Mouse (Mus musculus): Measurements from ENCODE around the gene Alkal2. TPM values are rescaled to one million over a fixed set of nuclear protein-coding genes. Genes with fewer than 3 reads are reported as not detected.
A peak's percentile ranks its signal among the peaks of the same experiment; 100 is the strongest.

Gene Alkal2
- polyA plus RNA-seq, 1 experiment from 2014 or later = 0.14 TPM

DNA sequence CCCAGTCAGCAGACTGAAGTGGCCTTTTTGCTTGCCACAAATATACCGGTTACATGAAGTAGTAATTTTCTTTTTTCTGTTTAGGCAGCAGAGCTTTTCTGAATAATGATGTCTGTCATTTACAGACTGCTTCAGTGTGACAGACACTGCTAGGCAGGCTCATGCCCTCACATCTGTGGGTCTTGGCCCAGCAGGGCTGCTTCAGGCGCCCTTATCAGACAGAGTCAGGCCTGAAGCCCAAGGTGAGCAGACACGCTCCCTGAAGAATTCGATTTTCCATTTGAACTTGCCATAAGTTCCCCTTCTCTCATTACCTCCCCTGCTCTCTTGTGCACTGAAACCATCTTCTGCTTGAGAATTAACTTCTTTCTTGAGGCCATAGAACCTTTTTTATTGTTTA, 3.9 kb downstream of the Alkal2 start:
- H3K27ac ChIP-seq = no peak overlapping the region
- H3K27me3 ChIP-seq (replicated peaks) = peaks cover 29% of the 10 kb centered on the region
- ATAC-seq (ENCODE audit: low FRiP score, low read depth) = no peak
- no peak overlapping the region for H3K9ac ChIP-seq
- H3K9me3 ChIP-seq = no peaks in the 10 kb centered on the region
- H3K4me3 ChIP-seq = no peak overlapping the region
- 91% methylated on average over 4 of the region's 4 CpGs for WGBS
- peaks cover 13% of the 10 kb centered on the region for H3K4me1 ChIP-seq
- H3K36me3 ChIP-seq = peaks cover 3% of the 10 kb centered on the region; the same call in 1 of the 2 replicates
- no peak overlapping the region for H3K4me2 ChIP-seq (replicated peaks)

DNA sequence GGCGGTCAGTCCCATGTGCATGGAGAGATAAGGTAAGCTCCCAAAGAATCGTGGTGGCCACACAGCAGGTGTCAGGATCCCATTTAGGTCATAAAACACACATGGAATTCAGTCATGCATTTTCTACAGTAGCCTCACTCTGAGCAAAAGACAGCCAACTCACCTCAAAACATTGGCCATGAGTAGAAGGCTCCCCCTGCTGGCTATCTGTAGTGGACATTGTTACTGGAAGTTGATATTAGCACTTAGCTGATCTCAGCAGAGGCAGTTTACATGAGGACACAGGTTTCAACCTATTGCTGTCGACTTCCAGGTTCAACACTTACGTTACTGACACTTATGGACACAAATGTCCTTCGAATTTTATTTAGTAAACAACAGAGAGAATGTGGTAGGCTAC, 5.9 kb downstream of the Alkal2 start:
- WGBS = 40% methylated on average over 5 of the region's 5 CpGs
- no peaks in the 10 kb centered on the region for H3K4me1 ChIP-seq
- no peak overlapping the region for H3K27ac ChIP-seq
- H3K4me2 ChIP-seq (replicated peaks) = no peak overlapping the region
- peaks cover 9% of the 10 kb centered on the region; the same call in 1 of the 2 replicates for H3K36me3 ChIP-seq
- H3K9me3 ChIP-seq = no peaks in the 10 kb centered on the region
- H3K27me3 ChIP-seq (replicated peaks) = peaks cover 9% of the 10 kb centered on the region
- no peak overlapping the region for H3K4me3 ChIP-seq
- 0 out of 2 replicates have a peak, but pooled peaks have one; percentile 17 for ATAC-seq (ENCODE audit: low FRiP score, low read depth)
- no peak overlapping the region for H3K9ac ChIP-seq

DNA sequence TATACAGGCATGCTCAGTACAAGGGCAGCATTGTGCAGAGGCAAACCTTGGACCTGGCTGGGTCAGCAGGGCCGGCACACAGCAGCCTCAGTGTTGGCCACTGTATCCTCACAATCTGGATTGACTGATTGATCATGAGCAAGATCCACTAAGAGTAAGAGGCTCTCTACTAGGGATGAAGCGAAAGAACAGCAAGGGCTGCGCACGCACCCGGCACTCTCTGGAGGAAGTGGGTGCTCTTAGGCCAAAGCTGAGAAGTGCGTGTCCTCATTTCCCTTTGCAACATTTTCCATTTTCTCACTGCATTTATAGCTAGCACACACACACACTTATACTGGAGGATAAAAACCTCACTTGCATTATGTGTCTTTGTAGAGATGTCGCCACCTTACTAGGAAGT, 7.3 kb downstream of the Alkal2 start:
- ATAC-seq (ENCODE audit: low FRiP score, low read depth) = no peak
- Histone ChIP-seq H3K9me3 (no peaks in the 10 kb centered on the region), H3K27ac (no peak overlapping the region), H3K4me2 (replicated peaks) (no peak overlapping the region), H3K27me3 (replicated peaks) (no peaks in the 10 kb centered on the region; the same call in 1 of the 2 replicates), H3K4me1 (no peaks in the 10 kb centered on the region), H3K4me3 (no peak overlapping the region), H3K9ac (no peak overlapping the region), H3K36me3 (peaks cover 15% of the 10 kb centered on the region; the same call in 1 of the 2 replicates)
- WGBS = 84% methylated on average over 7 of the region's 7 CpGs

GRCm38 (mm10) chr12:30897039-30897438, 12.9 kb downstream of the Alkal2 start:
- Histone ChIP-seq H3K4me2 (replicated peaks) (no peak overlapping the region), H3K36me3 (peaks cover 21% of the 10 kb centered on the region; the same call in 1 of the 2 replicates), H3K27me3 (replicated peaks) (no peaks in the 10 kb centered on the region), H3K9me3 (no peaks in the 10 kb centered on the region), H3K4me3 (no peak overlapping the region), H3K4me1 (no peaks in the 10 kb centered on the region), H3K27ac (no peak overlapping the region), H3K9ac (no peak overlapping the region)
- WGBS = 97% methylated on average over 4 of the region's 4 CpGs
- no peak for ATAC-seq (ENCODE audit: low FRiP score, low read depth)

DNA sequence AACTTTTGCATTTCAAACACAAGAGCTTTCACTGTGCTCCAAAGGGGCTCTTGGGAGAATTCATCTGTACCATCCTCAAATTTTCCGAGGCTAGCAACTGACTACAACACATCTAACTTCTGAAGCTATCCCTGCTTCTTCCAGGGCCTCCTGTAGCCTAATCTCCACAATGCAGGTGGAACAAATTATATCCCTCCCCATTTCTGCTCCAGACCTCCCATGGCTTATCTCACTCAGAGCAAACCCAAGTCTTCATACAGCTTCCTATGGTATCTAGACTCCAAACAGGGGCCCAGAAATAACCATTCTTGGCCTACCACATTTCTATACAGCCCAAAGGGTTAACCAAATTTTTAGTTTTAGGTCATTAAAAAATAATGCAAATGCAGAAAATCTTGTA, 24.5 kb downstream of the Alkal2 start:
- peaks cover 11% of the 10 kb centered on the region for H3K36me3 ChIP-seq
- peaks cover 7% of the 10 kb centered on the region for H3K4me1 ChIP-seq
- no peaks in the 10 kb centered on the region for H3K9me3 ChIP-seq
- H3K27ac ChIP-seq = no peak overlapping the region
- no peak overlapping the region for H3K4me2 ChIP-seq (replicated peaks)
- WGBS = 93% methylated on average over 1 of the region's 1 CpGs
- no peaks in the 10 kb centered on the region for H3K27me3 ChIP-seq (replicated peaks)
- H3K4me3 ChIP-seq = no peak overlapping the region
- no peak overlapping the region for H3K9ac ChIP-seq
- ATAC-seq (ENCODE audit: low FRiP score, low read depth) = no peak

DNA sequence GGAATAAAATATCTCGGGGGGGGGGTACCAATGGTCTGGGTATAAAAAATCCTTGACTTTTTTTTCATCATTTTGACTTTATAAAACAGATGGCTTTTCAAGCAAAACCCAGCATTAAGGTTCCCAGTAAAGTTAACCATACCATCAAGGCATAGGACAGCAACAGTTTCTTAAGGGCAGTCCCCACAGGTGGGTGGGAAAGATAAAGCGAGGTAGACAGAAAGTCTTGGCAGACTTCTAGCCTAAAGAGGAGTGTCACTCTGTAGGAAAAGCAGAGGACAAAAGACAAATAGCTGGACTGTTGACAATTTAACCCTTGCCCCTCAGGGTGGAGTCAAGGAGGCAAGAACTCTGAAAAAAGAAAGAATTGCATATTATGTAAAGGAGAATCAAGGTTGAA, 25.8 kb downstream of the Alkal2 start:
- ATAC-seq (ENCODE audit: low FRiP score, low read depth) = no peak
- WGBS = 93% methylated on average over 2 of the region's 2 CpGs

GRCm38 (mm10) chr12:30910860-30911259, 26.7 kb downstream of the Alkal2 start:
- WGBS = 21% methylated on average over 8 of the region's 8 CpGs
- peak overlapping the region; percentile 76 for H3K9ac ChIP-seq
- ATAC-seq (ENCODE audit: low FRiP score, low read depth) = no peak

More for the DNA sequence above, 25.8 kb downstream of the Alkal2 start:
- 0 out of 2 replicates have a peak, but pooled peaks cover 1% of the 10 kb centered on the region for H3K36me3 ChIP-seq
- H3K27me3 ChIP-seq (replicated peaks) = no peaks in the 10 kb centered on the region
- H3K4me1 ChIP-seq = peaks cover 7% of the 10 kb centered on the region
- no peak overlapping the region for H3K27ac ChIP-seq
- H3K4me2 ChIP-seq (replicated peaks) = peak overlapping the region; percentile 97; the same call in 1 of the 2 replicates
- H3K9me3 ChIP-seq = no peaks in the 10 kb centered on the region
- no peak overlapping the region for H3K9ac ChIP-seq
- H3K4me3 ChIP-seq = no peak overlapping the region

GRCm38 (mm10) chr12:30911261-30912047, 27.3 kb downstream of the Alkal2 start, which contains the start of the genes Acp1 and Sh3yl1:
Acp1 (minus strand) TSS chr12:30911589.
Sh3yl1 (plus strand) TSS chr12:30911668.
- H3K9ac ChIP-seq = peak within 1 kb of the TSS; percentile 76
- WGBS = under 1% methylated on average over 52 of the region's 52 CpGs
- H3K4me2 ChIP-seq (replicated peaks) = peak within 1 kb of the TSS; percentile 97
- peaks cover 7% of the 10 kb centered on the region for H3K4me1 ChIP-seq
- H3K27me3 ChIP-seq (replicated peaks) = no peaks in the 10 kb centered on the region
- peak within 1 kb of the TSS; percentile 57 for H3K4me3 ChIP-seq
- no peaks in the 10 kb centered on the region for H3K9me3 ChIP-seq
- H3K27ac ChIP-seq = no peak within 1 kb of the TSS
- peak; percentile 98 for ATAC-seq (ENCODE audit: low FRiP score, low read depth)
- no peaks in the 10 kb centered on the region for H3K36me3 ChIP-seq

More at GRCm38 (mm10) chr12:30910860-30911259, 26.7 kb downstream of the Alkal2 start:
- peak overlapping the region; percentile 57 for H3K4me3 ChIP-seq
- H3K4me1 ChIP-seq = peaks cover 7% of the 10 kb centered on the region
- no peaks in the 10 kb centered on the region for H3K27me3 ChIP-seq (replicated peaks)
- H3K27ac ChIP-seq = no peak overlapping the region
- H3K9me3 ChIP-seq = no peaks in the 10 kb centered on the region
- H3K36me3 ChIP-seq = no peaks in the 10 kb centered on the region
- H3K4me2 ChIP-seq (replicated peaks) = peak overlapping the region; percentile 97

- no peak overlapping the region for H3K27ac ChIP-seq
- peak overlapping the region; percentile 76 for H3K9ac ChIP-seq
- H3K4me1 ChIP-seq = peaks cover 7% of the 10 kb centered on the region
- H3K9me3 ChIP-seq = no peaks in the 10 kb centered on the region
- peak overlapping the region; percentile 57 for H3K4me3 ChIP-seq
- H3K27me3 ChIP-seq (replicated peaks) = no peaks in the 10 kb centered on the region
- H3K36me3 ChIP-seq = no peaks in the 10 kb centered on the region
- peak; percentile 73 for ATAC-seq (ENCODE audit: low FRiP score, low read depth)
- WGBS = under 1% methylated on average over 19 of the region's 19 CpGs
- H3K4me2 ChIP-seq (replicated peaks) = peak overlapping the region; percentile 97
These were observed 27.9 kb downstream of the Alkal2 start for GRCm38 (mm10) chr12:30912048-30912381.

DNA sequence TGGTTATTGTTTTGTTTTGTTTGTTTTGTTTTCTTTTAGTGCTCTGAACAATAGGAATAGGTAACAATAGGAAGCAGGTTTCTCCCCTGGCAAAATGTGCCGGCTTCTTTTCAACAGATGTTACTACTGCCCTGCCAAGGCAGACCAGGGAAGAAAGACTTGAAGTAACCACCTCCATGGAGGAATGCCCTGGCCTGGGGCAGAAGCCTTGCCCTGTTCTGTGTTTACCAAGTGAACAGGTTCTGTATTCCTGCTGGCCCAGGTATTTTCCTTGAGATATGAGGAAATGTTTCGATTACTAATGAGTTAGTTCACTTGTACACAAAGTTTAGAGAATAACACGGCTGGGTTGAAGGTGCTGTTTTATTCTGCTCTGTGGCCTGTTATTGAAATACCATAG, 28.7 kb downstream of the Alkal2 start:
- Histone ChIP-seq H3K4me3 (no peak overlapping the region), H3K9ac (no peak overlapping the region), H3K4me2 (replicated peaks) (peak overlapping the region; percentile 97), H3K9me3 (no peaks in the 10 kb centered on the region), H3K36me3 (no peaks in the 10 kb centered on the region), H3K4me1 (peaks cover 7% of the 10 kb centered on the region), H3K27ac (no peak overlapping the region), H3K27me3 (replicated peaks) (no peaks in the 10 kb centered on the region)
- 60% methylated on average over 3 of the region's 3 CpGs for WGBS
- no peak for ATAC-seq (ENCODE audit: low FRiP score, low read depth)

DNA sequence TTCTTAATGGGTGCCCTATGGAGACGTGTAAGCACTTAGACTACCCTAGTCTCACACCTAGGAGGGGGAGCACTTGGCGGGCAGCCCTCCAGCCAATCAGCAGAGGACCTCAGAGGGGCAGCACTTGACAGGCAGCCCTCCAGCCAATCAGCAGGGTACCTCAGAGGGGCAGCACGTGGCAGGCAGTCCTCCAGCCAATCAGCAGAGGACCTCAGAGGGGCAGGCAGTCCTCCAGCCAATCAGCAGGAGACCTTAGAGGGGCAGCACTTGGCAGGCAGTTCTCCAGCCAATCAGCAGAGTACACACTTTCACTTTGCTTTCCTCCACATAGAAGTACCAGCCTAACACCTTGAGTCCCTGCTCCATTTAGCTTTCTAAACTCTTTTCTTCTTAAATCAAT, 38.3 kb downstream of the Alkal2 start:
- WGBS = 83% methylated on average over 3 of the region's 3 CpGs
- H3K27me3 ChIP-seq (replicated peaks) = no peaks in the 10 kb centered on the region

DNA sequence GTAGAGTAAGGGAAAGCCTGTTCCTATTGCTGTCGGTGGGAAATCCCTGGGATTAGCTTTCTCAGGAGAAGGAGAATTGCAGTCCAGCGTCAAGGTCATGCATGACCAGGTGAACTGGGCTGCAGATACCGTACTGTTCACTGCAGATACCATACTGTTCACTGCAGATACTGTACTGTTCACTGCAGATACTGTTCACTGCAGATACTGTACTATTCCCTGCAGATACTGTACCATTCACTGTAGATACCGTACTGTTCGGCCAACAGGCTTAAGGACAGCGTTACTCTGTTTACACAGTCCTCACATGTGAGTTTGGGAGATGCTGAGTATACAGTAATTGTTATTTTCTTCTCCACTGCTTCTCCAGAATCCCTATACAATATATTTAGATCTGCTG, 44.1 kb downstream of the Alkal2 start:
- Histone ChIP-seq H3K27ac (no peak overlapping the region), H3K9ac (no peak overlapping the region), H3K9me3 (no peaks in the 10 kb centered on the region), H3K27me3 (replicated peaks) (no peaks in the 10 kb centered on the region), H3K4me2 (replicated peaks) (no peak overlapping the region), H3K4me3 (no peak overlapping the region), H3K36me3 (no peaks in the 10 kb centered on the region; the same call in 1 of the 2 replicates), H3K4me1 (no peaks in the 10 kb centered on the region)
- WGBS = 93% methylated on average over 6 of the region's 6 CpGs
- ATAC-seq (ENCODE audit: low FRiP score, low read depth) = no peak

More for the DNA sequence above, 38.3 kb downstream of the Alkal2 start:
- Histone ChIP-seq H3K4me1 (no peaks in the 10 kb centered on the region), H3K4me2 (replicated peaks) (no peak overlapping the region), H3K9ac (no peak overlapping the region), H3K9me3 (no peaks in the 10 kb centered on the region), H3K36me3 (no peaks in the 10 kb centered on the region; the same call in 1 of the 2 replicates), H3K4me3 (no peak overlapping the region), H3K27ac (no peak overlapping the region)
- no peak for ATAC-seq (ENCODE audit: low FRiP score, low read depth)
